Mouse (Mus musculus): ENCODE measurements at regions not wholly inside any gene's neighbourhood (a gene's known extent, or its start where the extent isn't known, plus 50 kb on each side); places are given as distances from the start of the nearest gene placed in this dataset.

DNA sequence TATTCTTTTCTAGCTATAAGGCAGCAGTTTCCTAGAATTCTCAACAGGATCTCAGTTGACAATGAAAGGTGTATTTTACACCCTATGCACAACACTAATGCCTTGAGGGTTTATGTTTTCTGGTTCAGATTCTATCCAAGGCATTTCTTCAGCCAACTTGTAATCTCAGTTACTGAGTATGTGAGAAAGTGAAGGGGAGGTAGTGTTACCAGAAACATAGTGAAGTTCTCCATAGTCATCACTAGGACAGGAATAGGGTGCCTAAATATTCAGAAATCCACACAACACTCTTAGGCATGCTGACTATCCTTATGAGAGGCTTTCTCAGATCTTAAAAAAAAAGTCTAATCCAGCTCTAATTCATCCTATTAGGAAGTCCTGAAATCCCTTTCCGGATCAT lies 1228.2 kb upstream of the Cntnap5a start:
- no peak for DNase-seq (ENCODE audit: low spot score in 2 of 2)

DNA sequence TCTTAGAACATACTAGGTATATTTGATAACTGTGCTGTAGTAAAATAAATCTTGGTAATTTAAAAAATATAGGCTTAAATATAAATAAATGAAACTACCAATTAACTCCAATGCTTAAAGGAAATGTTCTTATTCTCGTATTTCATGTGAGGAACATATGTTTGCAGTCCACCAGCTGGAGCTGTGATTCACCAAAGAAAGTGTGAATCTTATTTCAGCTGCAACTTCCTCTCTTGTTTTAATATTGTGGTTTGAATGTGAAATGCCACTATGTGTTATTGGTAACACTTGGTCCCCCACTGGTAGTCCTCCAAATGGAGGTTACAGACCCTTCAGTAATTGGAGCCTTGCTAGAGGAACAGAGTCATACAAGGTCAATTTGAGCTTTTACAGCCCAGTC lies 1188.1 kb upstream of the Cntnap5a start:
- DNase-seq (ENCODE audit: low spot score in 2 of 2), result no peak

DNA sequence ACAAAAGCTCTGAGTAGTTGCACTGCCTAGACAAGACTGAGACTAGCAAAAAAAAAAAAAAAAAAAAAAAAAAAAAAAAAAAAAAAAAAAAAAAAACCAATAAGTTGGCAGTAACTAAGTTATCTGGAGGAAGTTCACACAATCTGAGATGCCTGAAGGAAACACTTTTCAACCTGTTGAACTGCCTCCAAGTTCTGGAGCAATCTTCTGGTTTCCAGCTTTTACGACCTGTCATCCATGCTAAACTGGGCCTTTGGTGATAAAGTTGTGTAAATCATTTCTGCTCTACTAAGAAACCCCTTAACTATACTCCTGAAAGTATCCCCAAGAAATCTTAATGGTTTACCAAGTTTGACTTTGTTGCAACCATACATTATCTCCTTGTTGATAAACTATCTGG lies 1168.8 kb upstream of the Cntnap5a start:
- DNase-seq (ENCODE audit: low spot score in 2 of 2), result no peak

DNA sequence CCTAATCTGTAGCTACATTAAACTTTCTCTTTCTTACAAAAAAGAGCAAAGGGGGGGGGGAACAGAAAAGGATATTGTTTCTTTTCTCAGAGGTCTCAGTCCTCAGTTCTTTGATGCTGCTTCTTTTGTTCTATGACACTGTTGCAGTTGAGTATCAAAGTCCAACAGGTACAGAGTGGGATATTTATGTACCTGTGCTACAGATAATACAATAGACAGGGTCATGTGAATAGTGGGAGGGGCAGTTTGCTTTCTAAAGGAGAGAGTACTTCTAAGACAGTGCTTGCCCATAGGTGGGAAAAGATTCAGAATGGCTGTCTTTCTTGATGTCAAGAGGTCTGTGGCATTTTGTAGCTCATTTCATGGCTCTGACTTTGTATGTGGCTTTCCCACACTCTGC lies 1164.7 kb upstream of the Cntnap5a start:
- DNase-seq (ENCODE audit: low spot score in 2 of 2), result no peak

DNA sequence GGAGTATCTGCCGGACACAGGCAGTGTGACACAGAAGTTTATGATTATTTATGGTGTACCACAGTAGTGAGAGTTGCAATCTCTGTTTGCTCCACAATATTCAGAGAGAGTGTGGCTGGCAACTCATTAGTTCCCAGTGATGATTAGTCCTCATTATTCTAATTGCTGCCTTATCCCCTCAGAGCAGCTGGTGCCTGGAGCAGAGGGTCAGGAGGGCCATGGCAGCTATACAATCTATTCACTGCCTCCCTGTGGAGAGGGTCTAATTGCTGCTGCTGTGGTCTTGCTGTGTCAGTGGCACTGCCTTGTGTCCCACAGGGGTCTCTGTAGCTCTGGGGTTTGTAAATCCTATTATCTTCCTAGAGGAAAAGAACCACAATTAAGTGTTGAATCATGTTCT lies 1156.0 kb upstream of the Cntnap5a start:
- peak in 1 of 2 experiments; percentile 13 for DNase-seq (ENCODE audit: low spot score in 2 of 2)

DNA sequence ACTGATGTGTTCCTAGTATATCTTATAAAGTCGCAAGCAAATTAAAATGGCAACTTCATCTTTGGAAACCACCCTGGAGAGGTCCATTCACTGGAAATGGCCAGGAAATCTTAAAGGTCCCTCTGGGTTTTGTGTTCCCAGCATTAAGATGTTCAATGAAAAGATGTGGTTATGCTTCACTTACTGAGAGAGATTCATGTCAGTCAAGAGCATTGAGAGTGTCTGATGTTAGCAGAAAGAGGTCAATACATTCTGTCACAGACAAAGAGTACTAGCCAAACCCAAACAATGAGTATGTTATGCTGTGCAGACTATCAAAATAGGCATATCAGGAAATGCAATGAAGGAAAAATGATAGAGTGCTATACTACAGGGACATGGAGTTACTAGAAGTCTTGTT lies 1150.7 kb upstream of the Cntnap5a start:
- no peak for DNase-seq (ENCODE audit: low spot score in 2 of 2)

DNA sequence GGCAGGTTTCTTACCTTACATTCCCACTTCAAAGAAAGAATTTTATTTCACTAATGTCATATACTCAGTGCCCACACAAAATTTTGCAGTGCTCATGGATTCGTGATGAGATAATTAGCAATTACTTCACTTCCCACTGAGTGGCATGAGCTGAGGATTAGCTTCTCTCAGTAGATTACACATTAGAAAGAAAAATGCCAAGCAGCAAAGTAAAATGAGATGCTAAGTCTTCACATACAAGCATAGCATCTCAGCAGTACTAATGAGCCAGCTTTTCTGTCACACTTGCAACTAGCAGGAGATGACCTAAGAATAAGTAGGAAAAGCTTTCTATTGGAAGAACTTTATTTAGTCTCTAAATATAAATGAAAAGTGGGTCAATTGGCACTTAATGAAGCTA lies 1137.6 kb upstream of the Cntnap5a start:
- DNase-seq (ENCODE audit: low spot score in 2 of 2), result no peak

DNA sequence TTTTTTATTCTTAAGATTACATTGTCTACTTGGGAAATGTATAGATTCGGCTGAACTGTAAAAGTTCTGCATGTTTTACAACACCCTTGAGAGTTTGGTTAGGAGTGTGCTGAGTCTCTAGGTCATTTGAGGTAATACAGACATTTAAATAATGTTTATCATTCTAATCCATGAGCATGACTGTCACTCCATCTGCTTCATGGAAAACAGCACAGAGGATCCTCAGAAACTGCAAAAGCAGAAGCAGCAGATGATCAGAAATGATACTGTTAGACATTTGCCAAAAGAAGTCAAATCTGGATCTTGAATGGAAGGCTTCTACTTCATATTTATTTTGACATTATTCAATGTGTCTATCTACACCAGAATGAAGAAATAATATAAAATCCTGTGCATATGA lies 1131.8 kb upstream of the Cntnap5a start:
- DNase-seq (ENCODE audit: low spot score in 2 of 2), result no peak

DNA sequence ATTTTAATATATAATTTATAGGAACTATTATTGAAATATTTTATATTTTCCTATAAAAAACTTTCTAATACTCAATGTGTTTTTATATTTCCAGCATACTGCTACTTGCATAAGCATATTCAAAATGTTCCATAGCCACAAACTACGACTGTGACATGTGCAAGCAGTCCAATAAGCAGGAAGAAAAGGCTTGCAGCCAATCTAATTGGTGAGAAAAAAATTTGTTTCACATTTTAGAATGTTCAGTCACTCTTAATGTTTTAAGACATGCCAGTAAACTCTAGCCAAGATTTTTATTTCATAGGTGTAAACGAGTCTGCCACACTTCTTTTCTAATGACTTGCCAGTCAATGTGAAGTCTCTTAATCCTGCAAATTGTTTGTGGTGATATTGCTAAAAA lies 1130.1 kb upstream of the Cntnap5a start:
- DNase-seq (ENCODE audit: low spot score in 2 of 2), result no peak

All from layer of hippocampus, postnatal 10 days (tissue).